Mouse (Mus musculus) heart, postnatal 0 days (tissue): ENCODE measurements around the gene 4430402I18Rik. TPM values are rescaled to one million over a fixed set of nuclear protein-coding genes. Genes with fewer than 3 reads are reported as not detected.
"Not testable (repeated sequence)": the region's sequence is repeated elsewhere in the genome, so short reads cannot be mapped to it uniquely, and the experiment has no call there.

Experiments
- ATAC-seq: fragments of 200-750 bp; cut with Nextera tagmentation; 2 replicates; pipeline ENCODE4 v1.8.0; 2017; ENCODE audit warnings: low read depth, moderate number of reproducible peaks, moderate library complexity; ENCODE audit not compliant: insufficient read depth
- DNase-seq: peaks from one replicate; pipeline ENCODE4 v3.0.0-alpha.2; 2016; ENCODE audit warnings: low spot score
- H3K27ac ChIP-seq: fragments of 300-500 bp; sonication (generic); 2 replicates; pipeline ENCODE4 v1.5.1; 2014; ENCODE audit warnings: low read depth, mild to moderate bottlenecking
- H3K27me3 ChIP-seq: fragments of 300-500 bp; sonication (generic); 2 replicates; pipeline ENCODE4 v1.6.1; 2014; ENCODE audit warnings: low read length, mixed read lengths; ENCODE audit not compliant: control insufficient read depth, insufficient read depth
- H3K36me3 ChIP-seq: fragments of 300-500 bp; sonication (generic); replicated peaks from 2 replicates; pipeline ENCODE4 v1.6.1; 2014; ENCODE audit warnings: low read length, mixed read lengths; ENCODE audit not compliant: control insufficient read depth, insufficient read depth
- H3K4me1 ChIP-seq: fragments of 300-500 bp; sonication (generic); 2 replicates; pipeline ENCODE4 v1.6.1; 2014; ENCODE audit warnings: antibody characterized with exemption; ENCODE audit not compliant: control insufficient read depth, insufficient read depth
- H3K4me2 ChIP-seq: fragments of 300-500 bp; sonication (generic); 2 replicates; pipeline ENCODE4 v1.6.1; 2014; ENCODE audit warnings: low read depth, mild to moderate bottlenecking, low read length, moderate library complexity
- H3K4me3 ChIP-seq: fragments of 300-500 bp; sonication (generic); 2 replicates; pipeline ENCODE4 v1.5.1; 2014; ENCODE audit warnings: low read depth, low read length
- H3K9ac ChIP-seq: fragments of 300-500 bp; sonication (generic); replicated peaks from 2 replicates; pipeline ENCODE4 v1.6.1; 2014; ENCODE audit warnings: low read depth, low read length, mixed read lengths
- H3K9me3 ChIP-seq: fragments of 300-500 bp; sonication (generic); replicated peaks from 2 replicates; pipeline ENCODE4 v1.6.1; 2016; ENCODE audit warnings: low read length; ENCODE audit not compliant: control insufficient read depth
- CTCF ChIP-seq: IDR thresholded peaks from 2 replicates; pipeline ENCODE4 v1.5.1; 2016; ENCODE audit warnings: antibody characterized with exemption, control low read depth, low read depth
- EP300 ChIP-seq: IDR thresholded peaks from 2 replicates; pipeline ENCODE4 v1.6.1; 2016; ENCODE audit warnings: antibody characterized with exemption, low read depth
- WGBS: fragments of 180-500 bp; shearing (Covaris S2); extraction: QIAGEN DNeasy Blood & Tissue Kit; methylation state at CpG from one replicate; pipeline ENCODE4 v1.1.7; 2014; 5-methylcytosine and 5-hydroxymethylcytosine counted together
- polyA plus RNA-seq: library from polyadenylated mRNA; unstranded; fragments of >200 nt; fragmentation: Nextera tagmentation; extraction: Ambion mirVana; gene quantifications from 2 replicates; pipeline ENCODE4 v1.2.1, GENCODE M21; 2015
- total RNA-seq: library from RNA; depleted of rRNA; stranded (reverse); fragments of >200 nt; gene quantifications from 2 replicates; pipeline ENCODE4 v1.2.3, GENCODE M21; 2014; ENCODE audit warnings: low replicate concordance

The 4430402I18Rik gene
- total and polyA plus RNA-seq, 2 experiments from 2014 or later: 3.1 to 28.4 TPM

- no peak overlapping the region for H3K4me3 ChIP-seq
- no peak overlapping the region for H3K9ac ChIP-seq
- no peak for DNase-seq
- H3K27ac ChIP-seq: no peak overlapping the region
- no peak for TF ChIP-seq CTCF
- no peak for TF ChIP-seq EP300
- H3K4me2 ChIP-seq: no peak overlapping the region
- 85% methylated on average over 12 of the region's 12 CpGs for WGBS
- no peaks in the 10 kb centered on the region for H3K27me3 ChIP-seq
- peaks cover 77% of the 10 kb centered on the region for H3K36me3 ChIP-seq
- ATAC-seq: no peak
- no peaks in the 10 kb centered on the region for H3K4me1 ChIP-seq
- H3K9me3 ChIP-seq: no peaks in the 10 kb centered on the region
Observed at GRCm38 (mm10) chr19:29011355-29011990, 43.9 kb upstream of the 4430402I18Rik start.

GRCm38 (mm10) chr19:29009046-29009445 lies 41.4 kb upstream of the 4430402I18Rik start:
- Histone ChIP-seq H3K27me3 (no peaks in the 10 kb centered on the region), H3K9me3 (no peaks in the 10 kb centered on the region), H3K4me1 (no peaks in the 10 kb centered on the region), H3K27ac (no peak overlapping the region), H3K4me2 (no peak overlapping the region), H3K36me3 (peaks cover 61% of the 10 kb centered on the region), H3K9ac (no peak overlapping the region), H3K4me3 (no peak overlapping the region)
- DNase-seq (no peak), ATAC-seq (no peak)
- no peak for TF ChIP-seq EP300
- TF ChIP-seq CTCF: no peak
- 90% methylated on average over 11 of the region's 11 CpGs for WGBS

- TF ChIP-seq EP300: no peak
- TF ChIP-seq CTCF: no peak
- WGBS: 83% methylated on average over 3 of the region's 3 CpGs
- H3K9ac ChIP-seq: no peak overlapping the region
- H3K27ac ChIP-seq: no peak overlapping the region
- H3K4me3 ChIP-seq: no peak overlapping the region
- no peaks in the 10 kb centered on the region for H3K9me3 ChIP-seq
- DNase-seq (no peak), ATAC-seq (no peak)
- H3K4me2 ChIP-seq: no peak overlapping the region
- H3K36me3 ChIP-seq: peaks cover 53% of the 10 kb centered on the region
- H3K27me3 ChIP-seq: no peaks in the 10 kb centered on the region
- H3K4me1 ChIP-seq: no peaks in the 10 kb centered on the region
Observed at GRCm38 (mm10) chr19:29008069-29008706, 40.6 kb upstream of the 4430402I18Rik start.

GRCm38 (mm10) chr19:29000321-29000720 lies 32.7 kb upstream of the 4430402I18Rik start:
- H3K4me3 ChIP-seq, DNase-seq, H3K9ac ChIP-seq, H3K4me2 ChIP-seq, H3K4me1 ChIP-seq, H3K9me3 ChIP-seq, H3K27ac ChIP-seq, H3K27me3 ChIP-seq, ATAC-seq: not testable (repeated sequence)
- H3K36me3 ChIP-seq: peaks cover 65% of the 10 kb centered on the region
- WGBS: 97% methylated on average over 16 of the region's 16 CpGs

- WGBS: 67% methylated on average over 4 of the region's 4 CpGs
- TF ChIP-seq EP300 (no peak), CTCF (no peak)
Observed at GRCm38 (mm10) chr19:28997976-28998630, 30.5 kb upstream of the 4430402I18Rik start.

More at GRCm38 (mm10) chr19:28997976-28998630, 30.5 kb upstream of the 4430402I18Rik start:
- Histone ChIP-seq H3K36me3 (peaks cover 72% of the 10 kb centered on the region), H3K4me3 (no peak overlapping the region), H3K27me3 (no peaks in the 10 kb centered on the region), H3K9me3 (no peaks in the 10 kb centered on the region), H3K4me2 (no peak overlapping the region), H3K4me1 (peaks cover 15% of the 10 kb centered on the region; the same call in 1 of the 2 replicates), H3K9ac (no peak overlapping the region), H3K27ac (no peak overlapping the region)
- ATAC-seq: no peak
- no peak for DNase-seq
